Mouse (Mus musculus) urinary bladder, adult 2 months (tissue): ENCODE measurements around the gene Fam183b. TPM values are rescaled to one million over a fixed set of nuclear protein-coding genes. Genes with fewer than 3 reads are reported as not detected.
"Not testable (repeated sequence)": the region's sequence is repeated elsewhere in the genome, so short reads cannot be mapped to it uniquely, and the experiment has no call there.

ENCODE experiments used
- DNase-seq: peaks from one replicate; pipeline ENCODE4 v3.0.0; 2022; ENCODE audit warnings: low spot score
- polyA plus RNA-seq: library from polyadenylated mRNA; depleted of rRNA; stranded (reverse); fragments of >200 nt; gene quantifications from 2 replicates; pipeline ENCODE4 v1.2.3, GENCODE M21; 2012; rRNA removed

Fam183b gene
- polyA plus RNA-seq, 1 experiment, result 4.7 TPM

DNA sequence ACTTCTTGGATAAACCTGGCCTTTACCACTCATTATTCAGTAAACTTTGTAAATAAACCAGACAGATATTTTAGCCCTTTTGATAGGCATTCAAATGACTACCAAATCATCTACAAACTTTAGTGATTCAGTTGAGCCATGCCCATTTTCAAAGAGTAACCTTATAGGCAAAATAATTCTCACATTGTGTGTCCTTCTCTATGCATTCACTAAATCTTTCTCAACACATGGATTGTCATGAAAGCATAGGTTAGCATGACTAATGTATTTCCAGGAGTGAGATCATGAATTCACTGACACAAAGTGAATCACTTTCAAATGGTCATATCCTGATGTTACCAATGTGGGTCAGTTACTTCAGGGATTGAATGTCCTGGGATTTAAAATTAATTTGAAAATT lies 28.9 kb downstream of the Fam183b start, which contains the start of gene Olfr315:
Gene Olfr315, plus strand, starts transcription at position 301 of the 400 bp plus-strand sequence.
- DNase-seq, result no peak

- no peak for DNase-seq
These were observed 49.3 kb downstream of the Fam183b start, which contains the start of gene Olfr316 for GRCm38 (mm10) chr11:58752434-58752833. Gene Olfr316, plus strand, starts transcription at chr11:58752734.

- not testable (repeated sequence) for DNase-seq
These were observed 50.7 kb downstream of the Fam183b start for GRCm38 (mm10) chr11:58751096-58751495.

Other genes starting within 250 kb of the Fam183b start
- not detected in 2 replicates for gene Olfr328, start 246.3 kb downstream of the Fam183b start, polyA plus RNA-seq
- gene Olfr224, start 231.4 kb downstream of the Fam183b start, polyA plus RNA-seq, result not detected in 2 replicates
- not detected in 2 replicates for gene Olfr325, start 224.2 kb downstream of the Fam183b start, polyA plus RNA-seq
- gene Olfr324, start 206.8 kb downstream of the Fam183b start, polyA plus RNA-seq, result not detected in 2 replicates
- not detected in 2 replicates for gene 2210407C18Rik, start 185.9 kb downstream of the Fam183b start, polyA plus RNA-seq
- not detected in 2 replicates for gene Olfr323, start 171.5 kb downstream of the Fam183b start, polyA plus RNA-seq
- not detected in 2 replicates for gene Trim58, start 161.5 kb downstream of the Fam183b start, polyA plus RNA-seq
- not detected in 2 replicates for gene Olfr322, start 143.2 kb downstream of the Fam183b start, polyA plus RNA-seq
- not detected in 2 replicates for gene Olfr320, start 120.9 kb downstream of the Fam183b start, polyA plus RNA-seq
- gene Olfr319, start 102.8 kb downstream of the Fam183b start, polyA plus RNA-seq, result not detected in 2 replicates
- gene Olfr318, start 77.9 kb downstream of the Fam183b start, polyA plus RNA-seq, result not detected in 2 replicates
- not detected in 2 replicates for gene Olfr317, start 62.7 kb downstream of the Fam183b start, polyA plus RNA-seq
- not detected in 2 replicates for gene Olfr316, start 49.2 kb downstream of the Fam183b start, polyA plus RNA-seq
- not detected in 2 replicates for gene Olfr315, start 28.8 kb downstream of the Fam183b start, polyA plus RNA-seq
- not detected in 2 replicates for gene Olfr314, start 19.0 kb downstream of the Fam183b start, polyA plus RNA-seq
- 0.01 TPM in 1 of 2 replicates, not detected in the other for gene Olfr313, start 13.0 kb upstream of the Fam183b start, polyA plus RNA-seq
- gene Olfr312, start 27.3 kb upstream of the Fam183b start, polyA plus RNA-seq, result not detected in 2 replicates
- gene Olfr311, start 37.3 kb upstream of the Fam183b start, polyA plus RNA-seq, result not detected in 2 replicates
- gene Gm12258, start 45.2 kb upstream of the Fam183b start, polyA plus RNA-seq, result 9.9 and 14.3 TPM in 2 replicates
- gene 2810021J22Rik, start 65.3 kb upstream of the Fam183b start, polyA plus RNA-seq, result 4.6 and 4.9 TPM in 2 replicates
- 3.0 and 5.1 TPM in 2 replicates for gene Zfp39, start 102.3 kb upstream of the Fam183b start, polyA plus RNA-seq
- not detected in 2 replicates for gene Btnl10, start 115.9 kb upstream of the Fam183b start, polyA plus RNA-seq
- gene Rnf187, start 137.0 kb upstream of the Fam183b start, polyA plus RNA-seq, result 137 and 140 TPM in 2 replicates
- gene Hist3h2ba, start 147.0 kb upstream of the Fam183b start, polyA plus RNA-seq, result 1.3 and 2.2 TPM in 2 replicates
- 22.0 and 27.2 TPM in 2 replicates for gene Hist3h2a, start 152.7 kb upstream of the Fam183b start, polyA plus RNA-seq
- 0.23 and 0.49 TPM in 2 replicates for gene Trim17, start 152.7 kb upstream of the Fam183b start, polyA plus RNA-seq
- gene Trim11, start 176.1 kb upstream of the Fam183b start, polyA plus RNA-seq, result 27.1 and 28.1 TPM in 2 replicates